Mouse (Mus musculus) CH12.LX (cell line): ENCODE results near the gene Cnnm3. TPM values are rescaled to one million over a fixed set of nuclear protein-coding genes. Genes with fewer than 3 reads are reported as not detected.

Experiments used
- DNase-seq: peaks from one replicate; pipeline ENCODE4 v3.0.0-alpha.2; 2013; ENCODE audit errors: extremely low read depth
- H3K27ac ChIP-seq: 2 replicates; pipeline ENCODE4 v1.5.1; 2012; ENCODE audit warnings: low read depth, mild to moderate bottlenecking, control low read depth, moderate library complexity; ENCODE audit not compliant: insufficient read depth
- H3K27me3 ChIP-seq: replicated peaks from 2 replicates; pipeline ENCODE3; 2012; ENCODE audit warnings: inconsistent platforms
- H3K36me3 ChIP-seq, 2 experiments: replicated peaks in 1 of 2; 2 replicates each; pipeline versions ENCODE3 to v1.6.1; 2012; ENCODE audit warnings: inconsistent platforms in 1 of 2, low read length in 1 of 2, mild to moderate bottlenecking in 1 of 2, mixed read lengths in 1 of 2, moderate library complexity in 1 of 2; ENCODE audit not compliant: control insufficient read depth in 1 of 2, insufficient read depth in 1 of 2
- H3K4me1 ChIP-seq, 2 experiments: 2 replicates each; pipeline ENCODE4 v1.6.1; 2012; ENCODE audit warnings: inconsistent platforms in 1 of 2, moderate library complexity in 1 of 2; ENCODE audit not compliant: insufficient read depth in 2 of 2, control insufficient read depth in 1 of 2
- H3K4me2 ChIP-seq: 2 replicates; pipeline ENCODE4 v1.6.1; 2012; ENCODE audit warnings: low read depth, mild to moderate bottlenecking, control low read depth; ENCODE audit not compliant: poor library complexity, insufficient read depth, severe bottlenecking
- H3K4me3 ChIP-seq, 3 experiments: fragments of 150-350 bp in 1 of 3; sonication (generic) in 1 of 3; replicated peaks in 1 of 3; 2 replicates each; pipeline versions ENCODE3 to v1.5.1; 2011 to 2012; ENCODE audit warnings: low read depth in 2 of 3, low read length in 2 of 3, mild to moderate bottlenecking in 2 of 3, moderate library complexity in 2 of 3, control low read depth in 1 of 3, improper control_type of control experiment in 1 of 3, inconsistent platforms in 1 of 3, mixed read lengths in 1 of 3; ENCODE audit not compliant: poor library complexity in 1 of 3
- H3K79me2 ChIP-seq: replicated peaks from 2 replicates; pipeline ENCODE4 v1.6.1; 2012; ENCODE audit warnings: mild to moderate bottlenecking, moderate library complexity; ENCODE audit not compliant: control insufficient read depth, poor library complexity, insufficient read depth, severe bottlenecking; ENCODE audit errors: extremely low read depth
- H3K9ac ChIP-seq: 2 replicates; pipeline ENCODE4 v1.6.1; 2012; ENCODE audit warnings: low read depth, mild to moderate bottlenecking, control low read depth, moderate library complexity; ENCODE audit not compliant: insufficient read depth
- H3K9me3 ChIP-seq: replicated peaks from 2 replicates; pipeline ENCODE3; 2012; ENCODE audit warnings: low read length, inconsistent platforms, mixed read lengths
- BHLHE40 ChIP-seq: IDR thresholded peaks from 2 replicates; pipeline ENCODE4 v1.6.1; 2011; ENCODE audit warnings: mild to moderate bottlenecking, low read depth, low read length, improper control_type of control experiment
- E2F4 ChIP-seq: IDR thresholded peaks from 2 replicates; pipeline ENCODE4 v1.6.1; 2011; ENCODE audit warnings: low read depth, low read length, improper control_type of control experiment; ENCODE audit not compliant: insufficient replicate concordance
- ELF1 ChIP-seq: IDR thresholded peaks from 2 replicates; pipeline ENCODE4 v1.6.1; 2014; ENCODE audit warnings: low read depth, mild to moderate bottlenecking, inconsistent platforms, low read length, improper control_type of control experiment
- GABPA ChIP-seq: IDR thresholded peaks from 2 replicates; pipeline ENCODE4 v1.6.1; 2012; ENCODE audit warnings: low read depth, low read length, improper control_type of control experiment, inconsistent platforms; ENCODE audit not compliant: insufficient replicate concordance
- HCFC1 ChIP-seq: IDR thresholded peaks from 2 replicates; pipeline ENCODE4 v1.6.1; 2012; ENCODE audit warnings: low read depth, mild to moderate bottlenecking, inconsistent platforms, low read length, improper control_type of control experiment
- JUN ChIP-seq: IDR thresholded peaks from 2 replicates; pipeline ENCODE4 v1.6.1; 2011; ENCODE audit warnings: low read depth, mild to moderate bottlenecking, low read length, improper control_type of control experiment, moderate library complexity; ENCODE audit not compliant: insufficient read depth
- JUND ChIP-seq: conservative IDR thresholded peaks from 2 replicates; pipeline ENCODE4 v1.6.1; 2011; ENCODE audit warnings: low read depth, low read length, improper control_type of control experiment
- KAT2A ChIP-seq: IDR thresholded peaks from 2 replicates; pipeline ENCODE4 v1.6.1; 2012; ENCODE audit warnings: low read length, improper control_type of control experiment, inconsistent platforms; ENCODE audit not compliant: insufficient replicate concordance
- MAFK ChIP-seq: IDR thresholded peaks from 2 replicates; pipeline ENCODE4 v1.6.1; 2011; ENCODE audit warnings: low read length, improper control_type of control experiment; ENCODE audit not compliant: insufficient replicate concordance
- MAX ChIP-seq: IDR thresholded peaks from 2 replicates; pipeline ENCODE4 v1.6.1; 2011; ENCODE audit warnings: low read length, improper control_type of control experiment
- MEF2A ChIP-seq: IDR thresholded peaks from 2 replicates; pipeline ENCODE4 v1.6.1; 2014; ENCODE audit warnings: low read depth, mild to moderate bottlenecking, inconsistent platforms, low read length, improper control_type of control experiment, borderline replicate concordance
- MXI1 ChIP-seq: IDR thresholded peaks from 2 replicates; pipeline ENCODE4 v1.6.1; 2011; ENCODE audit warnings: mild to moderate bottlenecking, low read depth, low read length, improper control_type of control experiment
- MYC ChIP-seq: IDR thresholded peaks from 2 replicates; pipeline ENCODE4 v1.6.1; 2011; ENCODE audit warnings: low read depth, mild to moderate bottlenecking, improper control_type of control experiment, low read length
- NRF1 ChIP-seq: IDR thresholded peaks from 2 replicates; pipeline ENCODE4 v1.6.1; 2014; ENCODE audit warnings: low read depth, mild to moderate bottlenecking, inconsistent platforms, low read length, improper control_type of control experiment, moderate library complexity
- POLR2AphosphoS2 ChIP-seq: IDR thresholded peaks from 2 replicates; pipeline ENCODE4 v1.6.1; 2011; ENCODE audit warnings: low read depth, low read length, improper control_type of control experiment
- RAD21 ChIP-seq: IDR thresholded peaks from 2 replicates; pipeline ENCODE4 v1.6.1; 2011; ENCODE audit warnings: low read depth, mild to moderate bottlenecking, low read length, improper control_type of control experiment, moderate library complexity
- RCOR1 ChIP-seq: conservative IDR thresholded peaks from 2 replicates; pipeline ENCODE4 v1.6.1; 2012; ENCODE audit warnings: low read depth, mild to moderate bottlenecking, inconsistent platforms, low read length, improper control_type of control experiment
- SMC3 ChIP-seq: IDR thresholded peaks from 2 replicates; pipeline ENCODE4 v1.6.1; 2011; ENCODE audit warnings: low read depth, low read length, improper control_type of control experiment
- TBP ChIP-seq: conservative IDR thresholded peaks from 2 replicates; pipeline ENCODE4 v1.6.1; 2011; ENCODE audit warnings: low read depth, low read length, improper control_type of control experiment
- ZKSCAN1 ChIP-seq: IDR thresholded peaks from 2 replicates; pipeline ENCODE4 v1.6.1; 2012; ENCODE audit warnings: low read depth, inconsistent platforms, low read length, improper control_type of control experiment, borderline replicate concordance
- dilution Hi-C: fragments of 300-500 bp; cut with MboI; formaldehyde crosslinking; loops from 2 replicates; pipeline ENCODE4 v1.14.3; 2020; ENCODE audit warnings: low sequenced_read_pairs; ENCODE audit not compliant: extremely low pct_unique_long_range_greater_than_20kb, extremely low pct_ligation_motif_present
- in situ Hi-C: fragments of 300-500 bp; cut with MboI; formaldehyde crosslinking; loops from 3 replicates; pipeline ENCODE4 v1.14.3; 2019; ENCODE audit warnings: low sequenced_read_pairs, low pct_ligation_motif_present, low pct_unique_long_range_greater_than_20kb, mixed read lengths
- polyA plus RNA-seq: library from polyadenylated mRNA; unstranded; fragments of >175 nt; gene quantifications from 2 replicates; pipeline ENCODE4 v1.2.1, GENCODE M21; 2012; ENCODE audit warnings: low read depth; ENCODE audit not compliant: insufficient read length
- total RNA-seq, 2 experiments: library from RNA; depleted of rRNA; stranded (reverse); fragments of 300-350 nt in 1 of 2; fragments of >200 nt in 1 of 2; gene quantifications; 2 replicates each; pipeline ENCODE4 v1.2.3; 2012 to 2014

Cnnm3 gene
- total and polyA plus RNA-seq, 3 experiments: 3.0 to 9.2 (median 8.8) TPM

GRCm38 (mm10) chr1:36530485-36530884 is 18.8 kb downstream of the Cnnm3 start:
- Histone ChIP-seq H3K9ac (no peak overlapping the region), H3K4me3 (no peak overlapping the region), H3K27ac (no peak overlapping the region), H3K27me3 (no peaks in the 10 kb centered on the region), H3K9me3 (no peaks in the 10 kb centered on the region), H3K79me2 (no peaks in the 10 kb centered on the region), H3K4me1 (no peaks in the 10 kb centered on the region), H3K4me2 (no peak overlapping the region), H3K36me3 (peaks cover 44 to 75% of the 10 kb centered on the region in 2 experiments)
- dilution Hi-C loops: no loop called here
- TF ChIP-seq JUN: no peak
- TF ChIP-seq MAX: no peak
- no peak for TF ChIP-seq E2F4
- TF ChIP-seq MAFK: no peak
- TF ChIP-seq KAT2A: no peak
- no peak for TF ChIP-seq ELF1
- TF ChIP-seq NRF1: no peak
- TF ChIP-seq MEF2A: no peak
- no peak for TF ChIP-seq ZKSCAN1
- no peak for TF ChIP-seq GABPA
- TF ChIP-seq RAD21: no peak
- TF ChIP-seq MXI1: no peak
- TF ChIP-seq SMC3: no peak
- no peak for TF ChIP-seq BHLHE40
- no peak for TF ChIP-seq TBP
- no peak for TF ChIP-seq MYC
- no peak for TF ChIP-seq RCOR1
- no peak for TF ChIP-seq POLR2AphosphoS2
- TF ChIP-seq JUND: no peak
- no peak for TF ChIP-seq HCFC1
- in situ Hi-C loops: no loop called here
- DNase-seq: no peak

DNA sequence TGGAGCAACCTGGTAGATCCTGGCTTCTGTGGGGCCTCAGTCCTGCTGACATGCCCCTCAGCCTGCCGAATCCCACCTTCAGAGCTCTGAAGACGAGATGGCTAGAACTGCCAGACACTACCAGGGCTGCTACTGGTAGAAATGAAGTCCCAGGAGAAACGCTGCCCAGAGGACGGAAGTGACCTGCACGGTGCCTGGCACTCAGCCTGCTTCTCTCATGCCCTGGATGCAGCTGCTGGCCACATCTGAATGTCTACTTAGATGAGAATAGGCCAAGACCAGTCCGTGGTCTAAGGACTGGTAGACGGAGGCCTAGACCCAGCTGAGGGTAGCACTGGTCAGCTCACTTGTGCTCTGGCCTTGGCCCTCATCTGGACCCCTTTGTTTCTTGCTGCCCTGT is 19.3 kb downstream of the Cnnm3 start:
- peaks cover 39 to 75% of the 10 kb centered on the region in 2 experiments for H3K36me3 ChIP-seq
- no peak overlapping the region for H3K27ac ChIP-seq
- H3K4me2 ChIP-seq: no peak overlapping the region
- no peak for DNase-seq
- in situ Hi-C loops (no loop called here), dilution Hi-C loops (no loop called here)
- H3K27me3 ChIP-seq: no peaks in the 10 kb centered on the region
- H3K4me1 ChIP-seq: no peaks in the 10 kb centered on the region
- no peak overlapping the region for H3K9ac ChIP-seq
- H3K79me2 ChIP-seq: no peaks in the 10 kb centered on the region
- no peak overlapping the region for H3K4me3 ChIP-seq
- H3K9me3 ChIP-seq: no peaks in the 10 kb centered on the region
- TF ChIP-seq MAFK: no peak
